Mouse (Mus musculus): ENCODE data around the gene Polr2a. TPM values are rescaled to one million over a fixed set of nuclear protein-coding genes. Genes with fewer than 3 reads are reported as not detected.

Gene Polr2a
- total and polyA plus RNA-seq, 3 experiments = 16.6 to 193 (median 73.9) TPM

GRCm38 (mm10) chr11:69729063-69729462, 29.4 kb downstream of the Polr2a start:
- Histone ChIP-seq H3K27me3 (ENCODE audit: control insufficient read depth in 1 of 2, insufficient read depth in 2 of 2, low read length in 2 of 2) (no peaks in the 10 kb centered on the region), H3K9ac (ENCODE audit: control insufficient read depth, low read depth, low read length, poor library complexity, severe bottlenecking) (no peak overlapping the region), H3K27ac (ENCODE audit: control insufficient read depth, low read depth, low read length) (no peak overlapping the region), H3K9me3 (replicated peaks; ENCODE audit: insufficient read depth, low read length) (no peaks in the 10 kb centered on the region), H3K4me3 (ENCODE audit: control insufficient read depth in 1 of 2, insufficient read depth in 1 of 2, low read depth in 2 of 2, low read length in 2 of 2) (no peak overlapping the region), H3K4me1 (ENCODE audit: control insufficient read depth in 1 of 2, insufficient read depth in 2 of 2, low read length in 2 of 2) (0 out of 4 replicates have a peak, but pooled peaks cover 2% of the 10 kb centered on the region in 2 experiments), H3K79me2 (ENCODE audit: control insufficient read depth, insufficient read depth, low read length, poor library complexity) (no peaks in the 10 kb centered on the region), H3K36me3 (ENCODE audit: control insufficient read depth in 1 of 2, insufficient read depth in 2 of 2, low read length in 2 of 2) (peaks cover 0 to 2% of the 10 kb centered on the region in 2 experiments; a peak in 2 of 4 replicates)
- peak; percentile 97 for DNase-seq (ENCODE audit: low read depth, low spot score)
- TF ChIP-seq NELFE (IDR thresholded peaks at IDR 0.05; ENCODE audit: low read depth, low read length) (no peak), CHD2 (IDR thresholded peaks at IDR 0.05; ENCODE audit: low read length) (no peak), ZMIZ1 (IDR thresholded peaks at IDR 0.05; ENCODE audit: low read depth, low read length) (no peak), MAZ (IDR thresholded peaks at IDR 0.05; ENCODE audit: low read depth, low read length) (peak; percentile 65; the same call in 1 of the 2 replicates), ZKSCAN1 (IDR thresholded peaks at IDR 0.05; ENCODE audit: low read depth, low read length) (no peak), SMC3 (IDR thresholded peaks at IDR 0.05; ENCODE audit: low read depth, low read length) (peak; percentile 95), SIN3A (IDR thresholded peaks at IDR 0.05; ENCODE audit: low read length) (no peak; the same call in 1 of the 2 replicates), CTCF (IDR thresholded peaks at IDR 0.05 in 2 of 3, conservative IDR thresholded peaks at IDR 0.05 in 1 of 3; ENCODE audit: control insufficient read depth in 1 of 3, insufficient read depth in 1 of 3, low read depth in 2 of 3, low read length in 3 of 3, poor library complexity in 1 of 3, severe bottlenecking in 1 of 3) (peak; percentile 82 to 97 (median 91)), MAFK (IDR thresholded peaks at IDR 0.05; ENCODE audit: borderline replicate concordance, low read depth, low read length) (no peak), E2F4 (IDR thresholded peaks at IDR 0.05; ENCODE audit: borderline replicate concordance, low read depth, low read length) (no peak), MEF2A (IDR thresholded peaks at IDR 0.05; ENCODE audit: extremely low read depth, insufficient replicate concordance, low read depth, low read length, poor library complexity, severe bottlenecking) (no peak), ETS1 (IDR thresholded peaks at IDR 0.05; ENCODE audit: low read depth, low read length) (no peak), GATA1 (IDR thresholded peaks at IDR 0.05; ENCODE audit: low read depth, low read length) (no peak), UBTF (IDR thresholded peaks at IDR 0.05; ENCODE audit: borderline replicate concordance, insufficient read depth, low read depth, low read length) (no peak), EP300 (IDR thresholded peaks at IDR 0.05; ENCODE audit: low read depth in 1 of 2, low read length in 2 of 2) (no peak), POLR2AphosphoS2 (IDR thresholded peaks at IDR 0.05; ENCODE audit: low read length) (no peak), KAT2A (conservative IDR thresholded peaks at IDR 0.05; ENCODE audit: low read depth, low read length) (no peak), MYB (IDR thresholded peaks at IDR 0.05; ENCODE audit: low read depth, low read length) (no peak), ELF1 (IDR thresholded peaks at IDR 0.05; ENCODE audit: low read depth, low read length) (no peak), TCF12 (IDR thresholded peaks at IDR 0.05; ENCODE audit: low read depth, low read length) (0 out of 2 replicates have a peak, but pooled peaks have one; percentile 4), POLR2A (IDR thresholded peaks at IDR 0.05; ENCODE audit: control insufficient read depth in 1 of 2, insufficient read depth in 1 of 2, low read depth in 1 of 2, low read length in 2 of 2, poor library complexity in 1 of 2) (no peak), NRF1 (IDR thresholded peaks at IDR 0.05; ENCODE audit: insufficient read depth, low read depth, low read length, poor library complexity, severe bottlenecking) (no peak), MXI1 (IDR thresholded peaks at IDR 0.05; ENCODE audit: low read depth, low read length) (no peak), RAD21 (IDR thresholded peaks at IDR 0.05; ENCODE audit: low read depth, low read length) (peak; percentile 97), POLR2AphosphoS5 (IDR thresholded peaks at IDR 0.05; ENCODE audit: borderline replicate concordance, low read depth, low read length) (no peak), MYC (IDR thresholded peaks at IDR 0.05; ENCODE audit: low read depth, low read length) (no peak), CHD1 (IDR thresholded peaks at IDR 0.05; ENCODE audit: low read depth, low read length) (no peak), ZNF384 (IDR thresholded peaks at IDR 0.05; ENCODE audit: low read depth, low read length) (0 out of 2 replicates have a peak, but pooled peaks have one; percentile 24), MAX (IDR thresholded peaks at IDR 0.05; ENCODE audit: low read length) (no peak), BHLHE40 (IDR thresholded peaks at IDR 0.05; ENCODE audit: borderline replicate concordance, low read depth, low read length) (no peak; the same call in 1 of the 2 replicates), JUND (IDR thresholded peaks at IDR 0.05; ENCODE audit: low read depth, low read length) (no peak), HCFC1 (IDR thresholded peaks at IDR 0.05; ENCODE audit: low read depth, low read length) (0 out of 2 replicates have a peak, but pooled peaks have one; percentile 47), USF2 (IDR thresholded peaks at IDR 0.05; ENCODE audit: borderline replicate concordance in 1 of 2, insufficient read depth in 1 of 2, low read depth in 1 of 2, low read length in 2 of 2) (no peak), GABPA (IDR thresholded peaks at IDR 0.05; ENCODE audit: low read depth, low read length) (no peak), RCOR1 (IDR thresholded peaks at IDR 0.05; ENCODE audit: low read depth, low read length) (no peak), TBP (IDR thresholded peaks at IDR 0.05; ENCODE audit: low read depth, low read length) (no peak), TAL1 (IDR thresholded peaks at IDR 0.05; ENCODE audit: low read length) (no peak), USF1 (IDR thresholded peaks at IDR 0.05; ENCODE audit: low read depth, low read length) (no peak)
